Mouse (Mus musculus): ENCODE results near the gene Taldo1. TPM values are rescaled to one million over a fixed set of nuclear protein-coding genes. Genes with fewer than 3 reads are reported as not detected.

Gene Taldo1
- polyA plus RNA-seq, 1 experiment: 235 TPM

DNA sequence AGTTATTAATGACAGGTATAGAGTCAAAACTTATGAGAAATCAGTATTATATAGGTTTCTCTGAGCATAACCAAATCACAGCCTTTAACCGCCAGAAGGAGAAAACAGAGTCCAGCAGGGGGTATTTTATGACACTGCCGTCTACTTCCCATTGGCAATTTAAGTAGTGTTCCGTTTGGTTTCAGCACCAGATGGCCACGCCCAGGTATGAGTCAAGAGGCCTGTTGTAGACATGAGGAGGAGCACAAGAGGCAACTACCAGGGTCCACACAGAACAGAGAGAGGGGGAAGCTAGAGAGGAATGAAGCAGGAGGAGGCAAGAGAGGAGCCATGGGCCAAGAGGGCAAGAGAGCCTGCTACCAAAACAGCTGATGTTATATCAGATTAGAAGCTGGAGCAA lies 12.4 kb upstream of the Taldo1 start:
- Histone ChIP-seq H3K36me3 (ENCODE audit: control insufficient read depth, insufficient read depth, low read length) (no peaks in the 10 kb centered on the region), H3K4me3 (ENCODE audit: control insufficient read depth, insufficient read depth, low read length) (no peak overlapping the region), H3K4me1 (replicated peaks; ENCODE audit: control insufficient read depth, insufficient read depth, low read length) (no peaks in the 10 kb centered on the region), H3K27me3 (ENCODE audit: control insufficient read depth, insufficient read depth, low read length) (no peaks in the 10 kb centered on the region), H3K27ac (ENCODE audit: control insufficient read depth, insufficient read depth, low read length) (no peak overlapping the region)
- 69% methylated on average over 4 of the region's 4 CpGs for WGBS
- TF ChIP-seq POLR2A (IDR thresholded peaks at IDR 0.05; ENCODE audit: control insufficient read depth, extremely low read depth, insufficient read depth, low read length, poor library complexity): no peak
- no peak for TF ChIP-seq CTCF (IDR thresholded peaks at IDR 0.05; ENCODE audit: borderline replicate concordance, control insufficient read depth, extremely low read depth, insufficient read depth, low read length, poor library complexity)
- DNase-seq: no peak

DNA sequence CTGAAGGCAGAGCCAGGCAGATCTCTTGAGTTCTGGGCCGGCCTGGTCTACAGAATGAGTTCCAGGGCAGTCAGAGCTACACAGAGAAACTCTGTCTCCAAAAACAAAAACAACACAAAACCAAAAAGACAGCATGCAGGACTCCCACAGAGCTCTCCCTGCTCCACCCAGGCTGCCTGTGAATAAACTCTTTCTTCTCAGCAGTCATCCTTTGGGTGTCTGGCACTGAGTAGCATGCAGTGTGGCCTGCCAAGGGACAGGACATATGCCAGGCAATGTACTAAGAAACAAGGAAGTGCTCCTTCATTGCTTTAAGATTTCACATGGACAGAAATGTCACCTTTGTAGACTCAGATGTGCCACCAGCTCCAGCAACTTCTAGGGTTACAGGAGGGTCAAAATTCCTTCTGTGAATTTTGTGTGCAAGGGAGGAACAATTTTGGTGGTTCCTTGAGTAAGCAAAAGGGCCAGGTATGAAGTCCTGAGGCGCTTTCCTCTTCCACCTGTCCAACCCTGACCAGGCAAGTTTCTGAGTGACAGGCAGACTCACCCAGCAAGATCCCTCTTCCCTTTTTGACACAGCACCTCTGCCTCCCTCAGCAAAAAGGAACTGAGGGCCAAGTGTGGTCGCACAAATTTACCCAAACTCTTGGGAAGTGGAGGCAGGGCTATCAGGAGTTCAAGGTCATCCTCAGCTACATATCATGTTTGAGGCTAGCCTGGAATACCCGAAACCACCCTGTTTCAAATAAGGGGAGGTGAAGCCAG lies 10.7 kb upstream of the Taldo1 start:
- 64% methylated on average over 4 of the region's 4 CpGs for WGBS
- DNase-seq: no peak
- no peak overlapping the region for H3K4me3 ChIP-seq (ENCODE audit: control insufficient read depth, insufficient read depth, low read length)
- H3K27ac ChIP-seq (ENCODE audit: control insufficient read depth, insufficient read depth, low read length): no peak overlapping the region
- H3K36me3 ChIP-seq (ENCODE audit: control insufficient read depth, insufficient read depth, low read length): no peaks in the 10 kb centered on the region
- H3K4me1 ChIP-seq (replicated peaks; ENCODE audit: control insufficient read depth, insufficient read depth, low read length): no peaks in the 10 kb centered on the region
- H3K27me3 ChIP-seq (ENCODE audit: control insufficient read depth, insufficient read depth, low read length): no peaks in the 10 kb centered on the region
- TF ChIP-seq POLR2A (IDR thresholded peaks at IDR 0.05; ENCODE audit: control insufficient read depth, extremely low read depth, insufficient read depth, low read length, poor library complexity) (no peak), CTCF (IDR thresholded peaks at IDR 0.05; ENCODE audit: borderline replicate concordance, control insufficient read depth, extremely low read depth, insufficient read depth, low read length, poor library complexity) (no peak)

DNA sequence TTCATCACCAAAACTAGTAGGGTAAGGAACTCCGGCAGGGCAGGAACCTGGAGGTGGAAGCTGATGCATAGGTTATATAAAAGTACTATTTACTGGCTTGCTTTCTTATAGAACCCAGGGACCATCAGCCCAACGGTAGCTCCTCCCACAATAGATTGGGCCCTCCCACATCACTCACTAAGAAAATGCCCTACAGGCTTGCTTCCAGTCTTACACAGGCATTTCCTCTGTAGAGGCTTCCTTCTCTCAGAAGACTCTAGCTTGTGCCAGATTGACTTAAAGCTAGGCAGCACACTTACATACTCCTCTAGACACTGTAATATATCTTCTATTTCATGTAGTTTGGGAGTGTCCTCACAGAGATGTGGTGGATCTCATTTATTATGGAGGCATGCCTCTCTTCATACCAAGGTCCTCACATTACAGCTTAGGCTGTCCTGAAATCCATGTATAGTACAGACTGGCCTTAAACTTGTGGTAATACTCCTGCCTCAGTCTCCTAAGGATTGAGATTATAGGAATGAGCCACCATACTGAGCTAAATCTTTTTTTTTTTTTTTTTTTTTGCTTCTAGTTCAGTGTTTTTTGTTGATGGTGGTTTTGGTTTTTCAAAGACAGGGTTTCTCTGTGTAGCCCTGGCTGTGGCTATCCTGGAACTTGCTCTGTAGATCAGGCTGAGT lies 4.1 kb upstream of the Taldo1 start:
- H3K27me3 ChIP-seq (ENCODE audit: control insufficient read depth, insufficient read depth, low read length): no peaks in the 10 kb centered on the region
- H3K36me3 ChIP-seq (ENCODE audit: control insufficient read depth, insufficient read depth, low read length): no peaks in the 10 kb centered on the region
- TF ChIP-seq CTCF (IDR thresholded peaks at IDR 0.05; ENCODE audit: borderline replicate concordance, control insufficient read depth, extremely low read depth, insufficient read depth, low read length, poor library complexity) (no peak), POLR2A (IDR thresholded peaks at IDR 0.05; ENCODE audit: control insufficient read depth, extremely low read depth, insufficient read depth, low read length, poor library complexity) (no peak)
- no peak overlapping the region for H3K4me3 ChIP-seq (ENCODE audit: control insufficient read depth, insufficient read depth, low read length)
- peaks cover 6% of the 10 kb centered on the region for H3K4me1 ChIP-seq (replicated peaks; ENCODE audit: control insufficient read depth, insufficient read depth, low read length)
- DNase-seq: no peak
- H3K27ac ChIP-seq (ENCODE audit: control insufficient read depth, insufficient read depth, low read length): no peak overlapping the region
- 37% methylated on average over 2 of the region's 2 CpGs for WGBS

DNA sequence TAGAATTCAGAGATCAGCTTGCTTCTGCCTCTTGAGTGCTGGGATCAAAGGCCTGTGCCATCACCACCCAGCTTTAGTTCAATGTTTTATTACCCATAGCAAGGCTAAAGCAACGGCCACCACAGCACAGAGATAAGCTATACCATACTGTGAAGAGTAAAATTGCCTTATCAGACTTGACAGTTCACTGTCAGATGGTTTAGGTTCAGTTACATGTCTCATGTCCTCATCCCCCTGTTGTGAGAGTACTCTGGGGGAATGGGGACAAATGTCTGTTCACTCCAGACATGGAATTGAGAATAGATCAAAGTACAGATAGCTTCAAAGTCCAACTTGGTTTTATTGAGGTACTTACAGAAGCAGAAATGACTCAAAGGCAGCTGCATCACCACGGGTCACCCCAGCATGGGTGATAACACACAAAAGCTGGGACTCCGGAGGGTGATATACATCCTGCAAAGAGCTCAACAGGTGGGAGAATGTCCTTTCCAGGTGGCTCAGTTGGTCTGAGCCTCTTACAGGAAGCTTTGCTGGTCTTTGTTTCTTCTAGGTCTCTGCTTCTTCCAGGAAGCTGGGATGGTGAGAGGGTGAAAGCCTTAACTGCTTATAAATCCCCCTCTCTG lies 3.4 kb upstream of the Taldo1 start:
- Histone ChIP-seq H3K4me1 (replicated peaks; ENCODE audit: control insufficient read depth, insufficient read depth, low read length) (peaks cover 8% of the 10 kb centered on the region), H3K36me3 (ENCODE audit: control insufficient read depth, insufficient read depth, low read length) (no peaks in the 10 kb centered on the region), H3K27me3 (ENCODE audit: control insufficient read depth, insufficient read depth, low read length) (no peaks in the 10 kb centered on the region), H3K27ac (ENCODE audit: control insufficient read depth, insufficient read depth, low read length) (no peak overlapping the region), H3K4me3 (ENCODE audit: control insufficient read depth, insufficient read depth, low read length) (no peak overlapping the region)
- no peak for DNase-seq
- WGBS: 79% methylated on average over 3 of the region's 3 CpGs
- no peak for TF ChIP-seq POLR2A (IDR thresholded peaks at IDR 0.05; ENCODE audit: control insufficient read depth, extremely low read depth, insufficient read depth, low read length, poor library complexity)
- TF ChIP-seq CTCF (IDR thresholded peaks at IDR 0.05; ENCODE audit: borderline replicate concordance, control insufficient read depth, extremely low read depth, insufficient read depth, low read length, poor library complexity): no peak

DNA sequence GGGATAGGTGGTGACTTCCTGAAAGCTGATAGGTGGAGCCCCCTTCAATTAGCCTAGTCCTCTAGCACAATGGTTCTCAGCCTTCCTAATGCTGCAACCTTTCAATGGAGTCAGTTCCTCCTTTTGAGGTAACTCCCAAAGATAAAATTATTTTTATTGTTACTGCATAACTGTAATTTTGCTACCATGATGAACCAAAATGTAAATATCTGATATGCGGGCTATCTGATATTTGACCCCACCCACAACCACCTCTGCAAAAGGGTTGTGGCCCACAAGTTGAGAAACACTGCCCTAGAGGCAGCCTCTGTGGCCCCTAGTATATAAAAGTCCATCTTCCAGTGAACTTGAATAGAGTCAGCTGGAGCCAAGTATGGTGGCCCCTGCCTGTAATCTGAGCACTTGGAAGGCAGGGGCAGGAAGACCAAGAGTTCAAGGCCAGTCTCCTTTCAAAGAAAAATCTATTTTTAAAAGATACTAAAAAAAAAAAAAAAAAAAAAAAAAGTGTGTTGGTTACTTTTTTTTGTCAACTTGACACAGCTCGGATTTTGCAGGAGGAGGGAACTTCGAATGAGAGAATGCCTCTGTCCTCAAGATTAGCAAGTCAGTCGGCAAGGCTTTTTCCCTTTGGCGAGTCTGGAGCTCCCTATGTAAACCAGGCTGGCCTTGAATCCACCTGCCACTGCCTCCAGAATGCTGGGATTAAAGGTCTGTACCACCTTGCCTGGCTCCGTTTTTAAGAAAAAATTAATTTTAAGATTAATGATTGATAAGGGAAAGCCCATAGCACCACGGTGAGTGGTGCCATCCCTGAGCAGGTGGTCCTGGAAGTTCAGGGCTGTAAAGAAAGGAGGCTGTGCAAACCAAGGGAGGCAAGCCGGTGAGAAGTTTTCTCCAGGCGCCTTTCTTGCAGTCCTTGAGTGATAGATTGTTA lies 1.4 kb upstream of the Taldo1 start:
- Histone ChIP-seq H3K27me3 (ENCODE audit: control insufficient read depth, insufficient read depth, low read length) (no peaks in the 10 kb centered on the region), H3K4me1 (replicated peaks; ENCODE audit: control insufficient read depth, insufficient read depth, low read length) (peaks cover 8% of the 10 kb centered on the region), H3K36me3 (ENCODE audit: control insufficient read depth, insufficient read depth, low read length) (no peaks in the 10 kb centered on the region; the same call in 1 of the 2 replicates), H3K27ac (ENCODE audit: control insufficient read depth, insufficient read depth, low read length) (no peak overlapping the region), H3K4me3 (ENCODE audit: control insufficient read depth, insufficient read depth, low read length) (no peak overlapping the region)
- DNase-seq: no peak
- 91% methylated on average over 9 of the region's 9 CpGs for WGBS
- TF ChIP-seq POLR2A (IDR thresholded peaks at IDR 0.05; ENCODE audit: control insufficient read depth, extremely low read depth, insufficient read depth, low read length, poor library complexity) (no peak), CTCF (IDR thresholded peaks at IDR 0.05; ENCODE audit: borderline replicate concordance, control insufficient read depth, extremely low read depth, insufficient read depth, low read length, poor library complexity) (no peak)

All from thymus, adult 2 months (tissue).